Mouse (Mus musculus): ENCODE results near the gene Adam12. TPM values are rescaled to one million over a fixed set of nuclear protein-coding genes. Genes with fewer than 3 reads are reported as not detected.

The Adam12 gene
- total and polyA plus RNA-seq, 2 experiments from 2014 or later = 1.0 to 4.6 TPM

GRCm38 (mm10) chr7:134033939-134034338 is 198.0 kb downstream of the Adam12 start:
- no peaks in the 10 kb centered on the region for H3K27me3 ChIP-seq (ENCODE audit: control insufficient read depth, insufficient read depth, low read length)
- TF ChIP-seq CTCF (IDR thresholded peaks at IDR 0.05; ENCODE audit: low read depth) = no peak
- no peak for TF ChIP-seq EP300 (IDR thresholded peaks at IDR 0.05; ENCODE audit: low read depth)
- no peak overlapping the region for H3K27ac ChIP-seq (ENCODE audit: low read depth)
- H3K4me2 ChIP-seq (ENCODE audit: low read depth, low read length) = no peak overlapping the region
- no peaks in the 10 kb centered on the region for H3K9me3 ChIP-seq (replicated peaks; ENCODE audit: control insufficient read depth, low read length)
- no peak for DNase-seq (ENCODE audit: low spot score)
- peaks cover 9% of the 10 kb centered on the region; the same call in 1 of the 2 replicates for H3K4me1 ChIP-seq (ENCODE audit: control insufficient read depth, insufficient read depth)
- WGBS = 89% methylated on average over 2 of the region's 2 CpGs
- no peak overlapping the region for H3K9ac ChIP-seq (replicated peaks; ENCODE audit: low read depth, low read length)
- ATAC-seq (ENCODE audit: insufficient read depth, low read depth) = no peak
- H3K36me3 ChIP-seq (replicated peaks; ENCODE audit: control insufficient read depth, insufficient read depth, low read length) = no peaks in the 10 kb centered on the region
- H3K4me3 ChIP-seq (ENCODE audit: low read depth, low read length) = no peak overlapping the region

- Histone ChIP-seq H3K9me3 (replicated peaks; ENCODE audit: control insufficient read depth, low read length) (no peaks in the 10 kb centered on the region), H3K27ac (ENCODE audit: low read depth) (peak overlapping the region; percentile 30; the same call in 1 of the 2 replicates), H3K27me3 (ENCODE audit: control insufficient read depth, insufficient read depth, low read length) (no peaks in the 10 kb centered on the region), H3K4me2 (ENCODE audit: low read depth, low read length) (no peak overlapping the region), H3K9ac (replicated peaks; ENCODE audit: low read depth, low read length) (no peak overlapping the region), H3K4me3 (ENCODE audit: low read depth, low read length) (no peak overlapping the region), H3K36me3 (replicated peaks; ENCODE audit: control insufficient read depth, insufficient read depth, low read length) (no peaks in the 10 kb centered on the region), H3K4me1 (ENCODE audit: control insufficient read depth, insufficient read depth) (peaks cover 9% of the 10 kb centered on the region; the same call in 1 of the 2 replicates)
- TF ChIP-seq CTCF (IDR thresholded peaks at IDR 0.05; ENCODE audit: low read depth) (no peak), EP300 (IDR thresholded peaks at IDR 0.05; ENCODE audit: low read depth) (no peak)
- DNase-seq (ENCODE audit: low spot score) = peak; percentile 26
- ATAC-seq (ENCODE audit: insufficient read depth, low read depth) = no peak
- 28% methylated on average over 6 of the region's 6 CpGs for WGBS
Measured at GRCm38 (mm10) chr7:134032959-134033366, 199.0 kb downstream of the Adam12 start.

DNA sequence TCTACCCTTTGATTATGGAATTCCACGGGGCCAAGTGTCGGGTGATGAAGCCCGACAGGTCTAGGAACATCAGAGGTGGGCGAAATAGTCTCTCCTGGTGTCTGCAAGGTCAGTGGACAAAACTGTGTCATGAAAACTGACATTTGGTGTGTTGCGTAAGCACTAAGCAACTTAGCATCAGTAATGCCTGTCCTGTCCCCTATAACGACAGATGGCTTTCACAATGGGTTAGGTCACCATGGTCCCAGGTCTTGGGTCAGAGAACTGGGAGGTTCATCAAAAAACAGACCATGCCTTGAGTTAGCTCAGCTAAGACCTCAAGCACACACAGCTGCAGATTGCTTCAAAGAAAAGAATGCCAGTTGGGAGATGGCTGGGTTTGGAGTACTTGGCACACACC is 200.2 kb downstream of the Adam12 start:
- WGBS = 91% methylated on average over 6 of the region's 6 CpGs
- no peak overlapping the region for H3K27ac ChIP-seq (ENCODE audit: low read depth)

GRCm38 (mm10) chr7:134031256-134031655 is 200.7 kb downstream of the Adam12 start:
- no peak overlapping the region for H3K27ac ChIP-seq (ENCODE audit: low read depth)
- WGBS = 61% methylated on average over 2 of the region's 2 CpGs

More for the DNA sequence above, 200.2 kb downstream of the Adam12 start:
- Histone ChIP-seq H3K27me3 (ENCODE audit: control insufficient read depth, insufficient read depth, low read length) (no peaks in the 10 kb centered on the region), H3K4me2 (ENCODE audit: low read depth, low read length) (no peak overlapping the region), H3K9ac (replicated peaks; ENCODE audit: low read depth, low read length) (no peak overlapping the region), H3K4me1 (ENCODE audit: control insufficient read depth, insufficient read depth) (peaks cover 9% of the 10 kb centered on the region; the same call in 1 of the 2 replicates), H3K4me3 (ENCODE audit: low read depth, low read length) (no peak overlapping the region), H3K9me3 (replicated peaks; ENCODE audit: control insufficient read depth, low read length) (no peaks in the 10 kb centered on the region), H3K36me3 (replicated peaks; ENCODE audit: control insufficient read depth, insufficient read depth, low read length) (no peaks in the 10 kb centered on the region)
- ATAC-seq (ENCODE audit: insufficient read depth, low read depth) (no peak), DNase-seq (ENCODE audit: low spot score) (no peak)
- no peak for TF ChIP-seq EP300 (IDR thresholded peaks at IDR 0.05; ENCODE audit: low read depth)
- TF ChIP-seq CTCF (IDR thresholded peaks at IDR 0.05; ENCODE audit: low read depth) = no peak

DNA sequence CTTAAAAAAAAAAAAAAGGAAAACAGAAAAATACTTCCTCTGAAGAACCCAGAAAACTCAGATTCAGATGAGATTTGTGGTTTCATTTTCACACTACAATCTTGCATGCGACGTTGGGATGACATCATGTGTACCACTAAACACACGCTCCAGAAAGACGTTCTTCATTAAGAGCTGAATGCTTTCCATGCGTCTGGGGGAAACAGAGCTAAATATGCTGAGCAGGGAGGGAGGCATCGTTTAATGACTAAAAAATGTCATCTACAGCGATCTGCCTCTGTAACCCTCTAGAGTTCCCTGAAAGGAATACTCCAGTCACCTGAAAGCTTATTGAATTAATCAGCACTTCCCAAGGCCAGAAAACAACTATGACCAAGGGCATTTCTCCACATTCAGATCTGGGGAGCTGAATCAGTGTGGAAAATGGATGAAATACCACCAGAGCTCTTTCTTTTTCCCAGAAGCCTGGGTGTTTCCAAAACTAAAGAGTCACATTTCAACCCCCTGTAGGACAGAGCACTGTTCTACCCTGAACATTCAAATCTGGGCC is 203.6 kb downstream of the Adam12 start:
- TF ChIP-seq EP300 (IDR thresholded peaks at IDR 0.05; ENCODE audit: low read depth) (no peak), CTCF (IDR thresholded peaks at IDR 0.05; ENCODE audit: low read depth) (no peak)
- Histone ChIP-seq H3K4me1 (ENCODE audit: control insufficient read depth, insufficient read depth) (no peaks in the 10 kb centered on the region), H3K4me2 (ENCODE audit: low read depth, low read length) (no peak overlapping the region), H3K4me3 (ENCODE audit: low read depth, low read length) (no peak overlapping the region), H3K27ac (ENCODE audit: low read depth) (no peak overlapping the region), H3K36me3 (replicated peaks; ENCODE audit: control insufficient read depth, insufficient read depth, low read length) (no peaks in the 10 kb centered on the region), H3K9me3 (replicated peaks; ENCODE audit: control insufficient read depth, low read length) (no peaks in the 10 kb centered on the region), H3K9ac (replicated peaks; ENCODE audit: low read depth, low read length) (no peak overlapping the region), H3K27me3 (ENCODE audit: control insufficient read depth, insufficient read depth, low read length) (no peaks in the 10 kb centered on the region)
- DNase-seq (ENCODE audit: low spot score) (no peak), ATAC-seq (ENCODE audit: insufficient read depth, low read depth) (no peak)
- WGBS = 65% methylated on average over 7 of the region's 7 CpGs

More at GRCm38 (mm10) chr7:134031256-134031655, 200.7 kb downstream of the Adam12 start:
- TF ChIP-seq EP300 (IDR thresholded peaks at IDR 0.05; ENCODE audit: low read depth) = no peak
- no peak for TF ChIP-seq CTCF (IDR thresholded peaks at IDR 0.05; ENCODE audit: low read depth)
- H3K9me3 ChIP-seq (replicated peaks; ENCODE audit: control insufficient read depth, low read length) = no peaks in the 10 kb centered on the region
- no peak overlapping the region for H3K4me3 ChIP-seq (ENCODE audit: low read depth, low read length)
- ATAC-seq (ENCODE audit: insufficient read depth, low read depth) (no peak), DNase-seq (ENCODE audit: low spot score) (no peak)
- peaks cover 9% of the 10 kb centered on the region; the same call in 1 of the 2 replicates for H3K4me1 ChIP-seq (ENCODE audit: control insufficient read depth, insufficient read depth)
- no peak overlapping the region for H3K9ac ChIP-seq (replicated peaks; ENCODE audit: low read depth, low read length)
- no peaks in the 10 kb centered on the region for H3K27me3 ChIP-seq (ENCODE audit: control insufficient read depth, insufficient read depth, low read length)
- no peak overlapping the region for H3K4me2 ChIP-seq (ENCODE audit: low read depth, low read length)
- H3K36me3 ChIP-seq (replicated peaks; ENCODE audit: control insufficient read depth, insufficient read depth, low read length) = no peaks in the 10 kb centered on the region

- no peak overlapping the region for H3K9ac ChIP-seq (replicated peaks; ENCODE audit: low read depth, low read length)
- no peaks in the 10 kb centered on the region for H3K4me1 ChIP-seq (ENCODE audit: control insufficient read depth, insufficient read depth)
- H3K9me3 ChIP-seq (replicated peaks; ENCODE audit: control insufficient read depth, low read length) = no peaks in the 10 kb centered on the region
- no peak for ATAC-seq (ENCODE audit: insufficient read depth, low read depth)
- H3K4me3 ChIP-seq (ENCODE audit: low read depth, low read length) = no peak overlapping the region
- no peaks in the 10 kb centered on the region for H3K36me3 ChIP-seq (replicated peaks; ENCODE audit: control insufficient read depth, insufficient read depth, low read length)
- 60% methylated on average over 5 of the region's 5 CpGs for WGBS
- no peak overlapping the region for H3K4me2 ChIP-seq (ENCODE audit: low read depth, low read length)
- no peak for DNase-seq (ENCODE audit: low spot score)
- TF ChIP-seq EP300 (IDR thresholded peaks at IDR 0.05; ENCODE audit: low read depth) = no peak
- no peak for TF ChIP-seq CTCF (IDR thresholded peaks at IDR 0.05; ENCODE audit: low read depth)
- H3K27me3 ChIP-seq (ENCODE audit: control insufficient read depth, insufficient read depth, low read length) = no peaks in the 10 kb centered on the region
- peak overlapping the region; percentile 65 for H3K27ac ChIP-seq (ENCODE audit: low read depth)
Measured at GRCm38 (mm10) chr7:134027020-134027415, 204.9 kb downstream of the Adam12 start.
